Mouse (Mus musculus): ENCODE data around the gene Prickle1.

- TF ChIP-seq CTCF (IDR thresholded peaks at IDR 0.05; ENCODE audit: extremely low read depth, insufficient read length, insufficient replicate concordance, low read depth, low read length) (no peak), POLR2A (IDR thresholded peaks at IDR 0.05; ENCODE audit: low read depth, low read length) (no peak)
These were observed 17.9 kb upstream of the Prickle1 start for GRCm38 (mm10) chr15:93613606-93614005.

All from small intestine, adult 2 months (tissue).